Mouse (Mus musculus): Measurements from ENCODE around the gene Tagap1.
"Not testable (repeated sequence)": the region's sequence is repeated elsewhere in the genome, so short reads cannot be mapped to it uniquely, and the experiment has no call there.

DNA sequence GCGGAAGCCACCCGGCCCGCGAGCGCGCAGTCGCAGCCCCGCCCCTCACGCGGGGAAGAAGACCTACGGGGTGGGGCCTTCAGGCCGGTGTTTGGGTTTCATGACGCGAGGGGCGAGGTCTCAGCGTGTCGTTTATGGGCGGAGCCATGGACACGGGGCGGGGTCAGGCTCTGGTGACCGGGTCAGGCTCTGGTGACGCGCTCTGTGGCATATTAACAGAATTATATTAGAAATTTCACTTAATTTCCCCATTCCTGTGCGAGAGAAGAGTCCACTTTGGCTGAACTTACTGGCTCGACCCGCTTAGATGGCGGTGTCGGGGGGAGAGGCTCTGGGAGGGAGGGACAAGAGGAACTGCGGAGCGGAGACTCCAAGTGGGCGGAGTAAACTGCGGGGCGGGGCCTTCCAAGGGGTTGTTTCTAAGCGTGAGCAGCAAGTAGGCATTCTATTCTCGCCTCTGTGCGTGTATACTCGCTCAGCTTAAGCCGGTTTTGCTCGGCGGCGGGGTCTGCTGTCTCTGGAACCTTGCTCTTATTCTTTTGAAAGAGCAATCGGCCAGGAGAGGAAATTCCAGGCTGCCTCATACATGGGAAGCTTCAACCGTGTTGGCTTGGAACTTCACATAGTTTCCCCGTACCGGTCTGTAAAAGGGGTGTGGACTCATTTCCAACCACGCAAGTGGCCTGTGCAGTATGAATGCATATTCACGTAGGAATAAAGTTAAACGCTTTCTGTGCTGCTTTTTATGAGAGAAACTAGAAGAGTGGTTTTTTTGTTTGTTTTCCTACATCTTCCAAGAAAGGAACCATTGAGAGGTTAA, 435 bp upstream of the Tagap1 start:
- not testable (repeated sequence) for TF ChIP-seq CTCF (IDR thresholded peaks at IDR 0.05; ENCODE audit: borderline replicate concordance, control insufficient read depth, extremely low read depth, insufficient read depth, low read length, poor library complexity); POLR2A (IDR thresholded peaks at IDR 0.05; ENCODE audit: control insufficient read depth, extremely low read depth, insufficient read depth, low read length, poor library complexity)
